Mouse (Mus musculus): ENCODE results near the gene Olfr1511. TPM values are rescaled to one million over a fixed set of nuclear protein-coding genes. Genes with fewer than 3 reads are reported as not detected.

Gene Olfr1511
- not detected for polyA plus RNA-seq (2017; shearing (Covaris generic))

DNA sequence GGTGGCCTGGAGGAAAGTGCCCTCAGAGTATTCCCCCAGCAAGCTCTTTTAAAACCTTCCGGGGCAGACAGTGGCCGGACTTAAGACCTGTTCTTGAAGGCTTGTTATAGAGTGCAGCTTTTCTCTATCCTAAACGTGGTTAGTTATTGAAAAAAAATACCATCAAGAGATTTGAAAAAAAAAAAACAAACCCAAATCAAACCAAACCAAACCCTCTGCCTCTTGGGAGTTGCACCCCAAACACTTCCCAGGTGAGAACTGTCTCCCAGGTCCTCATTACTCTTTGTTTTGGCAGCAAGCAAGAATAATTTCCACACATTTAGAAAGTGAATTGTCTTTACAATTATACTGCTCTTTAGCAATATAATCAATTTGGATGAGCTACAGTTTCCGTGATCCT, at the start of gene Olfr1511:
TSS of gene Olfr1511 (minus strand) at position 101 of the 400 bp plus-strand sequence.

DNA sequence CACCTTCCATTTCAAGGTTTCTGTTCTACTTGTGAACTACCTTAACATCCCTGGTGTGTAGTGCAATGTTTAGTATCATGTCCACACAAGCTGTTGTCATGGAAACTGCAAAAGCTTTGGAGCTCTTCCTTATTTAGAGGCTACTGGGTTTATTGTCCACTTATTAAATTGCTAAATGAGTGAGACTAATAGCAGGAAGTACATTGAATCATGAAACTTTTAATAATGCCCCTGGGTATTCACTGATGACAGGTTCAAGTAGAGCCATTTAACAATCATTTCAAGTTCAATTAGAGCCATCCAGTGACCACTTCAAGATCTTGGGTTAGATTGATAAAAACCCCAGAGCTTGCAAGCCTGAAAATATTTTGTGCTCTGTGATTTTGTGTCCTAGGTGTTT, 45.5 kb upstream of the Olfr1511 start, which contains the start of gene Olfr1509:
TSS of gene Olfr1509 (plus strand) at position 301 of the 400 bp plus-strand sequence.

DNA sequence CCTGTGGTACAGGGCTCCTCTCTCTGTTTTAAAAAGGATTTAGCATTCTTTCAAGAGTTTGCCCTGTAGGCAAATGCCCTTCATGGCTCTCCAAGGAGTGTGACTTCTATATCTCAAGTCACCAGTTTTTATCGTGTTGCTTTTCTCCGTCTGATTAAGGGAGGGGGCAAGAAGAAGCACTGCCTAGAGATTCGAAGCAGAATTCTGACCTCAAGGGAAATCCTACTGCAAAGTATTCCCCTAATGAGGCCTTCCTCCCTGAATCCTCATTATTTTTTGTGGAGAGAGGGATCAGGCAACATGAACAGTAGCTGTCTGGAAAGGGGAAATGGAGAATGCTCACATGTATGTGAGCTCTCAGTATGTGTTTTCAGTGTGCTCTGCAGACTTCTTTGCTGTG, 17.1 kb upstream of the Olfr1511 start, which contains the start of gene Olfr1510:
TSS of gene Olfr1510 (minus strand) at position 101 of the 400 bp plus-strand sequence.

DNA sequence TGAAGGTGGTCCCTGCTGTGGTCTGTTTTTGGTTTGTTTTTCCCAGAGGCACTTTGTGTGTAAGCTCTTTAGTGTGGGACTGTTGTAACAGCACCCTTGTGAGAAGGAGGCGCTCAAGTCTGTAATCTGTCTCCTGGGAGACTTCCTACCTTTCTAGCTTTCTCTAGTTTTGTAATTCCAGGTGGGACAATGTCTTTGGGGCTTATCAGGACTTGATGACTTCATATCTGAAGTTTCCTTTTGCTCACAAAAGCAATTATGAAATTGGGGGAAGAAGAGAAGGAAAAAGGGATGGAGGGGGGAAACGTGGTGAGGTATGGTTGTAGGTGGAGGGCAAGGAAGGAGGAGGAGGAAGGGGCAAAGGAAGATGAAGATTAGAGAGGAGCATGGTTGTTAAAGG, 18.1 kb downstream of the Olfr1511 start, which contains the start of gene Olfr1512:
TSS of gene Olfr1512 (minus strand) at position 101 of the 400 bp plus-strand sequence.

DNA sequence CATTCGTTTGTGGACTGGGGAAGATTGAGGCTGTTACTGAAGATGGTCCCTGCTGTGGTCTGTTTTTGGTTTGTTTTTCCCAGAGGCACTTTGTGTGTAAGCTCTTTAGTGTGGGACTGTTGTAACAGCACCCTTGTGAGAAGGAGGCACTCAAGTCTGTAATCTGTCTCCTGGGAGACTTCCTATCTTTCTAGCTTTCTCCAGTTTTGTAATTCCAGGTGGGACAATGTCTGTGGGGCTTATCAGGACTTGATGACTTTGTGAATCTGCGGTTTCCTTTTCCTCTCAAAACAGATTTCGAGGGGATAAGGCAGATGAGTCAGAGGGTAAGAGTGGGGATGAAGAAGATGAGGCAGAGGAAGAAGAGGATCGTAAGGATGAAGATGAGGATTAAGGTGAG, 40.9 kb downstream of the Olfr1511 start, which contains the start of gene Olfr1513:
TSS of gene Olfr1513 (minus strand) at position 101 of the 400 bp plus-strand sequence.

Other genes starting within 250 kb of the Olfr1511 start
- gene Supt16, start 200.0 kb downstream of the Olfr1511 start, polyA plus RNA-seq (2017; shearing (Covaris generic)), result 14.9 TPM
- gene Chd8, start 139.6 kb downstream of the Olfr1511 start, polyA plus RNA-seq (2017; shearing (Covaris generic)), result 29.7 TPM
- 128 TPM for gene Tox4, start 118.2 kb downstream of the Olfr1511 start, polyA plus RNA-seq (2017; shearing (Covaris generic))
- 24.1 TPM for gene Rab2b, start 117.8 kb downstream of the Olfr1511 start, polyA plus RNA-seq (2017; shearing (Covaris generic))
- 51.2 TPM for gene Mettl3, start 92.3 kb downstream of the Olfr1511 start, polyA plus RNA-seq (2017; shearing (Covaris generic))
- 1.00 TPM for gene Sall2, start 68.6 kb downstream of the Olfr1511 start, polyA plus RNA-seq (2017; shearing (Covaris generic))
- gene Olfr1513, start 41.0 kb downstream of the Olfr1511 start, polyA plus RNA-seq (2017; shearing (Covaris generic)), result not detected
- gene Olfr1512, start 18.2 kb downstream of the Olfr1511 start, polyA plus RNA-seq (2017; shearing (Covaris generic)), result not detected
- gene Olfr1510, start 17.0 kb upstream of the Olfr1511 start, polyA plus RNA-seq (2017; shearing (Covaris generic)), result not detected
- not detected for gene Olfr1509, start 45.6 kb upstream of the Olfr1511 start, polyA plus RNA-seq (2017; shearing (Covaris generic))
- not detected for gene Olfr1508, start 70.1 kb upstream of the Olfr1511 start, polyA plus RNA-seq (2017; shearing (Covaris generic))
- gene Olfr1507, start 98.4 kb upstream of the Olfr1511 start, polyA plus RNA-seq (2017; shearing (Covaris generic)), result not detected

Data from effector memory CD4-positive, alpha-beta T cell, adult 5 months (primary cell).